Mouse (Mus musculus) spleen, postnatal 14 days (tissue): Measurements from ENCODE around the gene Dus1l.
A peak's percentile ranks its signal among the peaks of the same experiment; 100 is the strongest.
"Not testable (repeated sequence)": the region's sequence is repeated elsewhere in the genome, so short reads cannot be mapped to it uniquely, and the experiment has no call there.

ENCODE experiments used
- DNase-seq, 2 experiments: peaks; one replicate each; pipeline ENCODE4 v3.0.0; 2021 to 2022; ENCODE audit warnings: low spot score in 2 of 2

Dus1l gene

GRCm38 (mm10) chr11:120795756-120796613 is at the start of gene Dus1l:
Gene Dus1l (minus strand): TSS chr11:120796403.
- peak; percentile 95 to 97 for DNase-seq

- no peak for DNase-seq
These were observed 48.1 kb upstream of the Dus1l start for GRCm38 (mm10) chr11:120844329-120844728.

GRCm38 (mm10) chr11:120833555-120834280 is 37.5 kb upstream of the Dus1l start:
- no peak for DNase-seq

GRCm38 (mm10) chr11:120832962-120833361 is 36.8 kb upstream of the Dus1l start:
- not testable (repeated sequence) for DNase-seq

- DNase-seq = no peak
These were observed 35.6 kb upstream of the Dus1l start for GRCm38 (mm10) chr11:120831659-120832440.

- no peak for DNase-seq
These were observed 34.5 kb upstream of the Dus1l start for GRCm38 (mm10) chr11:120830686-120831085.

GRCm38 (mm10) chr11:120829757-120830532 is 33.7 kb upstream of the Dus1l start:
- DNase-seq = no peak

- DNase-seq = no peak
These were observed 32.2 kb upstream of the Dus1l start for GRCm38 (mm10) chr11:120828416-120828815.

- no peak for DNase-seq
These were observed 30.1 kb upstream of the Dus1l start for GRCm38 (mm10) chr11:120826016-120826953.

- DNase-seq = no peak
These were observed 29.2 kb upstream of the Dus1l start for GRCm38 (mm10) chr11:120825289-120825863.

GRCm38 (mm10) chr11:120824787-120825288 is 28.6 kb upstream of the Dus1l start:
- no peak for DNase-seq

- peak; percentile 83 to 89 for DNase-seq
These were observed 28.0 kb upstream of the Dus1l start, which contains the start of gene Fasn for GRCm38 (mm10) chr11:120823956-120824786. Gene Fasn (minus strand): TSS chr11:120824547.

- peak in 1 of 2 experiments; percentile 36 for DNase-seq
These were observed 27.3 kb upstream of the Dus1l start for GRCm38 (mm10) chr11:120823551-120823947.

- DNase-seq = no peak
These were observed 26.8 kb upstream of the Dus1l start for GRCm38 (mm10) chr11:120822831-120823550.

GRCm38 (mm10) chr11:120822321-120822720 is 26.1 kb upstream of the Dus1l start:
- no peak for DNase-seq

GRCm38 (mm10) chr11:120821076-120821922 is 25.1 kb upstream of the Dus1l start:
- DNase-seq = no peak

GRCm38 (mm10) chr11:120820546-120820945 is 24.3 kb upstream of the Dus1l start:
- no peak for DNase-seq
